Mouse (Mus musculus) 3134 (cell line): Measurements from ENCODE around the gene Masp2.

Source experiments
- DNase-seq: peaks from one replicate; pipeline ENCODE4 v3.0.0-alpha.2; 2011; ENCODE audit warnings: low spot score; ENCODE audit not compliant: insufficient read length; ENCODE audit errors: extremely low read depth

Gene Masp2

DNA sequence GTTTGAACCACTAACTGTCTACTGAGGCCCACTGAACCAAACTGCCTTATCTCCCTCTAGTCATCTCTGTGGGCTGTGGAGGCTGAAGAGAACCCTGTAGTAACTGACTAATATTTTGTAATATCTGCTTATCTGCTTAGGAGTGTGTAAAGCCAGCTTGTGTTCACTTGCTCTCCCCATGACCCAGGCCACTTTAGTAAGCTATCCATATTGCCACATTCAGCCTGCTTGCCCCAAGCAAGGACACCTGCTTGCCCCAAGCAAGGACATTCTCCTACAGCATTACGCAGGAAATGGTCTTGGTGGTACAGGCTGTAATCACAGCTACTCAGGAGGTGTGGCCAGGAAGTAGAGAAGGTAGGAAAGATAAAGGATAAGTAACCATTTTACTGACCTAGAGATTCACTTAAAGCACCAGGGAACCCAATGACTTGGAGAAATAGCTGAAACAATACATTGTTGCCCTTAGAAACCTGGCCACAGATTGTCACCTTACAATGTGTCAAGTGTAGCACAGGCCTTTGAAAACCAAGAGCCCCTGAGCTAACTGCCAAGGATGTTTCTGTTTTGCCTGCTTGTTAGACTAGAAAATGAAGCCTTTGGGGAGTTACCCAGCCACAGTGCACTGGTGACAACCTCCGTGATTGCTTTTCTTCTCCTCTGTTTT, 31.2 kb downstream of the Masp2 start:
- no peak for DNase-seq

DNA sequence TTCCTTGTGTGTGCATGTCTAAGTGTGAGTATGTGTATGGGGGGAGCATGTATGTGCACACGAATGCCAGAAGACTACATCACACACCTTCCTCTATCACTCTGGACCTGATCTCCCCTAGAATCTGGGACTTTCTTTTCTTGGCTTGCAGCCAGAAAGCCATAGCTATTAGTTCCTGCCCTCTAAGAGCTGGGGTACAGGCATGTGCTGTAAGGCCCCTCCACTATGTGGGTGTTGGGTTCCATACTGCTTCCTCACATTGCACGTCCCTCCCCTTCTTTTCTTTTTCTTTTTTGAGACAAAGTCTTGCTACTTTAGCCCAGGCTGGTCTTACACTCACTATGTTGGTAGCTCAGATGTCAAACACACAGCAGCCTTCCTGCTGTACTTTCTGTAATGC, 33.0 kb downstream of the Masp2 start:
- no peak for DNase-seq

DNA sequence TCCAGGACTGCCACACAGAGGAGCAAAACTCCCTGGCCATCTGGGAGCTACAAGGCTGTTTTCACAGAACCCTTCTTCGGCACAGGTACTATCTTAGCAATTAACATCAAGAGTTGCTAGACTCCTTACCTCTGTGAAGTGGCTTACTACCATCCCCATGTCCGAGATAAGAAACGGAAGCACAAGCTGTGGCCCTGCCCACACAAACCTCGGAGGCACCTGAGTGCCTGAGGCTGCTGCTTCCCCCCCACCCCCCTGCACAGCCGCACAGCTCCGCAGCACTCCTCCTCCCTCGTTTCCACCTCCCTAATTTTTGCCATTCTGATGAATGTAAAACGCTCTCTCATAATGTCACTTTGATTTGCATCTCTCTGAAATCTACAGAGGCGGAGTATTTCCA, 35.9 kb downstream of the Masp2 start:
- no peak for DNase-seq

DNA sequence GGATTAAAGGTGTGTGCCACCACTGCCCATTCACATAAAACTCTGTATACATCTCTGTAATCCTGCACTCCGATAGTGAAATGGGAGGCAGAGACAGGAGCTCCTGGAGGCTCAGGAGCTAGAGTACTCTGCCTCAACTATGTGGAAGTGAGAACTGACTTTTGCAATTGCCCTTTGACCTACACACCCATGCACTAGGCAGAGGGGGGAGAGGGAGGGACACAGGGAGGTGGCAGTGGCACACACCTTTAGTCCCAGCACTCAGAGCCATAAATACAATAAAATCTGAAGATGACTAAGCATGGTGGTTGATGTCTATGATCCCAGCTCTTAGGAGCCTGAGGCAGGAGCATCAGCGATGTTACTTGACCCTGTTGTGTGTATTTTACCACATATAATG, 37.1 kb downstream of the Masp2 start:
- DNase-seq: no peak

DNA sequence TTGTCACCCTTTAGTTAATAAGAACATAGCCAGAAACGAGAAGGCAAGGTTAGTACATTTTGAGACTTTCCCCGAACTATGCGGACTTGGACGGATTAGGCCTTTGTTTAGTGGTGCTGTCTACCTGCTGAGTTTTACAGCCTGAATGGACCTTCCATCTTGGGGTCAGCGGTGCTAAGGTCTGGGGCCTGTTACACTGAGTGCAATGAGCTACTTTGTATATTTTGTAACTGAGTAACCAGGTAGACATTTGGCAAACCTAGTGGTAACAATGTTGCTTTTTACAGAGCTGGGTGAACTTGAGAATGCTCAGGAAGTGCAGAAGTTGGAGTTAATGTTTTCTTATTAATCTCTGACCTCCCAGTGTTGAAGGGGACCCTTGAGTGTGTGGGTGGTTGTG, 38.8 kb downstream of the Masp2 start:
- DNase-seq: no peak

DNA sequence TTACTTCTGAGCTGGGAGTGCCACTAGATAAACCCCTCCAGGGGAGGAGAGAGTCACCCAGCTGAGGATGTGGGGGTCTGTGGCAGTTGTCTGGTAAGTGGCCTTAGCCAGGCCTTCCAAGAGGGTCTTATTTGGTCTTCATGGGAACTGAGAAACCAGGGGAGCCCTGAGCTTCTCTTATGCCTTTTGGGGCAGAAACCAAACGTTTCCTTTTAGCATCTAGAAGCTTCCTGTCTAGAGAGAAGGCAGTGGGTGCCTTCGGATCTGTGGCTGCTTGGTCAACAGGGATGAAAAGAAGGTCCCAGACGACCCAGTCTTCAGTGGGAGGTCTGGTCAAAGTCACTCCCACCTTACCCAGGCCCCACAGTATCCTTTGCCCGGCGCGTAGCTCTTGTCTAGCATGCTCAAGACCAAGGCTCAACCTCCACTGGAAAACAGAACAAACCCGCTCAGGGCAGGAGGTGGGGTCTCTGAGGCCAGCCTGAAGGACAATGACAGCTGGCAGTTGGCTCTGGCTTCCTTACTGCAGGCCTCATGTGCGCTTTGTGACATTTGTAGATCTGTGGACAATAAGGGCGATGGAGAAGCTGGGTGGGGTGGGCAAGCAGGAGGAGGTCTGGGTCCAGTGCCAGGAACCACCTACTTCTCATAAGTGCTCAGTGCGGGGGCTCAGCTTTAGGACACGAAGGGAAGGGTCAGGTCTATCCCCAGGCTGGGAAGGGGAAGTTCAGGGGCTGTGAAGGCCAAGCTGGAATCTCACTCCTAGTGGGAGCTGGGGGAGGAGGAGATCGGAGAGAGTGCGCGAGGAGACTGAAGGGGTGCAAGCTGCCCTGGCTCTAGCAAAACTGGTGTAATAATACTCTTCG, 41.2 kb downstream of the Masp2 start, which contains the start of gene Gm572:
Gm572 (plus strand) TSS at position 27 of the 866 bp plus-strand sequence.
- no peak for DNase-seq

DNA sequence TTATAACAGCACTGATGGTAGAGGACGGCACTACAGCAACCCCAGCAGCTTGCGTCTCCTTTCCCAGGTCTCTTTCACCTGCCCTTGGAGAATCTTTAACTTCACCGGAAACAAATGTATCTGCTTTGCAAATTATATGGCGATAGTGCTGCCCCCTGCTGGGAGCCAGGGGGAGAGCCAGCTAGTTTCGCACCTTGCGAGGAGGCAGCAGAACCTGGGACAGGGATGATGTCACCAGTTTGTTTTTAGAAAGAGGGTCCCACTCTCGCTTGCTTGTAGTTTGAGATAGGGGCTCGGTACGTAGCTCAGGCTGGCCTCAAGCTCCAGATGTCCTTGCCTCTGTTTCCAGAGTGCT, 41.8 kb downstream of the Masp2 start:
- DNase-seq: no peak

DNA sequence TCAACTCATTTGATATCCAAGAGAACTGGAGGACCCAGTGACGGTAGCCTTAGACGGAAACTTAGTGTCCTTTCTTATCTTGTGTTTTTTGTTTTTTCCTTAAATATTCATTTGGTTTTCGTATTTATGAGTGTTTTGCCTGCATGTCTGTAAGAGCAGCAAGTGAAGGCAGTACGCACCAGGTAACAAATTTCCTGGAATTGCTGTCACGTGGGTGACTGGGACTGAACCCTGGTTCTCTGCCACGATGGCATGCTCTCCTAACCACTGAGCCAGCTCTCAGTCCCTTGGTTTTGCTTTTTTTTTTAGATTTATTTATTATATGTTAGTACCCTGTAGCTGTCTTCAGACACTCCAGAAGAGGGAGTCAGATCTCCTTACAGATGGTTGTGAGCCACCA, 42.6 kb downstream of the Masp2 start:
- DNase-seq: no peak

DNA sequence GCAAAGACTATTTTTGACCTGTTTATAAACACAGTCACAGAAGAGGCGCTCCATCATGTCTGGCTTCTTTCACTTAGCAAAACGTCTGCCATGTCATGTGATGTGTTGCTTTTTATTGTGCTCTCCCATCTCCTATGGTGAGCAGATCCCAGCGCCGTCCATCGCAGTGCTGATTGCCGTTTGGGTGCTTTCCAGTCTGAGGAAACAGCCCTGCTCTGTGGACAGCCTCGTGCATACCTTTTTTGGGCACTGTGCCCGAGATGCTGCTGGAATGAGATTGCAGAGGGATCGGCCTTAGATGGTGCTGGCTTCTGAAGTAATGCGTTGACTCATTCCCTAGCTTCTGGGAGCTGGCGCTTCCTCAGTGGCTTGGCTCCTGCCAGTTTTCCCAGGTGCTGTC, 44.3 kb downstream of the Masp2 start:
- peak; percentile 82 for DNase-seq

DNA sequence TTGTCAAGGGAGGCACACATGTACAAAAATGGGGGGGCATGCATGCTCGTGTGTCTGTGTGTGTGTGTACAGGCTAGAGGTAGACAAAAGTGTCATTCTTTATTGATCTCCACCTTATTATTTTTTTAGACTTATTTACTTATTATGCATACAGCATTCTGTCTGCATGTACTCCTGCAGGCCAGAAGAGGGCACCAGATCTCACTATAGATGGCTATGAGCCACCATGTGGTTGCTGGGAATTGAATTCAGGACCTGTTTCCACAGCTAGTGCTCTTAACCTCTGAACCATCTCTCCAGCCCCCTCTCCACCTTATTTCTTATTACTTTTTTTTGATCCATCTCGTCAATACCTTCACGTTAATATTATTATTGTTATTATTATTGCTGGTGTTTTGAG, 47.0 kb downstream of the Masp2 start:
- DNase-seq: no peak

DNA sequence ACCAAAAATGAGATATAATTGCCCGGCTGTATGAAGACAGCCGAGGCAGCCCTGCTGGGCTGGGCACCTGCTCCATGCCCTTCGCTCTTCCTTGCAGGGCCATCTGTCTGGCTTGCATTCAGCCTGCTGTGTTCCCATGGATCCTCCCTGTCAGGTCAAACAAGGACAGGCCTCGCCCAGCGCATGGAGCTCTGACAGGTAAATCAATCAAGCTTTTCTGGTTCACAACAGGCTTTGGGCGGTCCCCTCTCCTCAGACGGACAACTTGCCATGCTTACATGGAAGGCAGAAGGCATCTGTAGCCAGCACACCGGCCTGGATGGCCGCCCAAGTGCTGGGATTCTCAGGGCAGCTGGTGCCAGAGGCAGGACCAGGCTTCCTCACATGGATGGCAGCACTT, 48.7 kb downstream of the Masp2 start:
- no peak for DNase-seq

DNA sequence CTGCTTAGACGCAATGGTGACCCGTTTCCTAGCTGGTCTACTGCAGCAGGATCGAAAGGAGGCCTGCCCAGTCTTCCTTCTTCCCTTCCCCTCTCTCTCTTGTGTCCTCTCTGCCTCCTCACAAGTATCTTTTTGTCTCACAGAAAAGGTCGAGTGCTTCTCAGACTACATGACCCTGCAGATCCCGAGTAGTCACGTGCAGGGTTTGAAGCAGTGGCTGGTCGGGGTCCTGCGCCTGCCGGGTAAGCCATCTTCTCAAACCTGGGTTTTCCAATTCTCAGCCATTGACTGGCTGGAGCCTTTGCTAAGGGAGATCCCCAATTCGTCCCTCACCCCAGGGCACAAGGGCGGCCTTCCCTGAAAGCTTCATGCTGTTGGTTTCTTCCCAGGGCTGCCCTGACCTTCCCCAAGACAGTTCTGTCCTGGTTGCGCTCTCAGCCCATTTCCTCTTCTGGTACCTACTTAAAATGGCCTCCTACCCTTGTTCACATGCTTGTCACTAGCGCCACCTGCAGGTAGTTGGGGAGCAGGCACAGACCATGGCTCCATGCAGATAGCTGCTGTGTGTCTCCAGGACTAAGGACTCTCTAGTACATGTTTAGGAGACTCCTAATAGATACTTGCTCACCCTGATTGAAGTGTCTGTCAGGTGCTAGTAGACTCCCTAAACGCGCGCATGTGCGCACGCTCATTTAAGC, 52.5 kb downstream of the Masp2 start:
- DNase-seq: peak; percentile 20

DNA sequence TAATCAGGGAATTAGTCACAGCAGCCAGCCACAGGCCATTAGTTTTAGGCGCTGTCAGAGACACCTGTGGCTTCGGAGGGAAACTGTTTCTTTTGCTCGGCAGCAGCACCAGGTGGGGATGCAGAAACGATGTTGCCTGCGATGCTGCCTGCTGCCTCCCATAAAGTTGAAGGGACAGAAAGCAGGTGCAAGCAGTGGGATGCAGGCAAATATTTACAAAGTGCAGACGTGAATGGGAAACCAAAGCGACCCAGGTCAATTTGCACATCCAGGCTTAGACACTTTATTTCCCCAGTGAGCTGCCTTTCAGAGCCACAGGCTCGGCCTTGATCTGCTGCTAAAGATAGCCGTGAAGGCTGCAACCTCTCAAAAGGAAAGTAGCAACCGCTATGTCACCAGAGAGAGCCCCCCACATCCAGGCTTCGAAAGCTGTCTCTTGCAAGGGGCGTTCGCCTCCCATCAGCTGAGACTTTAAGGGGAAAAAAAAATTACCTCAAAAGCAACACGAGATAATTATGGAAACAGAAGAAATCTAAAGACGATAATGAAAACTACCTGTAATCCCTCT, 54.4 kb downstream of the Masp2 start:
- DNase-seq: no peak

DNA sequence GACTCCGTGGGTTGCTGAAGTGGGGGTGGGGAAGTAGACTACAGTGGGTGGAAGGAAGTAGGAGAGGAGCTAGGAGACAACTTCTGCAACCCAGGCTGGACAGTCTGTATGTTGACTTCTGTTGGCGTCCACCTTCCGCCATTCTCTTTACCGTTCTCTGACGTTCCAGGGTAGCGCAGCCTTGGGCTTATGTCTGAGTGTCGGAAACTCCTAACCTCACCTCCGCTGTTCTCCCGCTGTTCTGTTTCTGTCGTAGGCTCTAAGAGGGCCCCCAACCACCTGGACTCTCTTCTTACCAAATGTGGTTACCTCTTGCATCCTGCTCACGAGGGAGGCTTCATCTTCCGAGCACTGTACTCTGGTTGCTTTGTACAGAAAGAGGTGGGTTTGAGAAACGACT, 55.4 kb downstream of the Masp2 start:
- DNase-seq: no peak

DNA sequence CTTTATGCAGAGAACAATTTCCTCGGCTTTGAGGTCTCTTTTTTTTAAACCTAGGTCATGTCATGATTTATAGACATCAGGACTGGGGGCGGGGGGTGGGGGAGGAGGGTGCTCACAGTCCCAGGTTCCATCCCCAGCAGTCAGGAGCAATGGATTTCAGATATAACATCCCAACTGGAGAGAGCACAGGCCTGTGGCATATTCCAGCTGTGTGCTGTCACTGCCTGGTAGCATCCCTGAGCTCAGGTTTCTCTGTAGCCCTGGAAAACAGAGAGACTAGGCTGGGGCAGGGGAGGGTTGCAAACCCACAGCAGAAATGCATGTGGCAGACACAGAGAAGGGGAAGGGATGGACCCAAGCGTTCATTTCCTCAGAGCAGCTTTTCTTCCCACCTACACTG, 57.8 kb downstream of the Masp2 start:
- DNase-seq: no peak

DNA sequence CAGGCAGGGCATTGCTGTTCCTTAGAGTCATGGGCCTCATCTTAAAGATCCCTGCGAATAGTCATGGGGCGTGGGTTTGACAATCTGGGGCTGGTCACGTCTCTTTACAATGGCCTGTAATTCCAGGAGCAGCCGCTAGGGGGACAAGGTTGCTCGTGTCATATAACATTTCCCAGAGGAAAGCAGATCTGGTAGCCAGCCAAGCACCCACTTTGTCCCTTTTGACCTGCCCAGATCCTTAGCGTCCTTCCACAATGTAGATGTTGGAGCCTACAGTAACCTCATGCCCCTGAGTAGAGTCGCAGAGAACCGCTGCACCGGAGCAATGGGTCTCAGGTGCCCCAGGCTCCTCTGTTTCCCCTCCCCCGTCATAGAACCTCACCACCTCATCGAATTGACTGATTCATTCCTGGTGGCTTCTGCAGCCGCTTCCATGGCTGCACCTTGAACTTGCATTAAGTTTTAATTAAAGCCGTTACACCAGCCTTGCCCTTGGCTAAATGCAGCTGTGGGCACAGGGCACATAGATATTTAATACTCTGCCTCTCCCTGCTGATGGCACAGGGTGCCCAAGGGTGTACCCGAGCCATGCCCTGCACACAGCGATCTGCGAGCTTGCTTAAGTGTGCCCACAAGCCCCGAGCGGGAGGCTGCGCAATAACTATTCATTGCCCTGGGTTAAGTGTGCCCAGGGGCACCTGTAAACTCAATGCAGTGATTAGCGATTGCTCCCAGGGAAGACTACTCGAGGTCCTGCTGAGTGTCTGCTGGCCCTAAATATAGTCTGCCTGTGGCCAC, 60.0 kb downstream of the Masp2 start:
- no peak for DNase-seq

DNA sequence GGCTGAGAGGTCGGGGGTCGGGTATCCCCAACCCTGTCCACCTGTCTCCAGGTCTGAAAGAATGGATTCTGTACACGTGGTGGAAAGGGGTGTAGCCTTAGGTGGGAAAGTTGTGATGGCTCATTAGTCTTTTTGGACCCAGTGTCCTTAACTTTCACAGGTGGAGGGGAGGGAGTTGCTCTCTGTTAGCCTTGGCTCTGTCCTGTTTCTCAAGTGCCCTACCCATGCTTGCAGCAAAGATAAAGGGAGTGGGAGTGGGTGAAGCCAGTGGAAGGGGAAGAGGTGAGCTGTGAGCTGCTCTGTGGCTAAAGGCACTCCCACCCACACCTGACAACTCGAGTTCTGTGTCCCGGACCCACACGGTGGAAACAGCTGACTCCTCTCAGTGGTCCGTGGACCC, 61.0 kb downstream of the Masp2 start:
- DNase-seq: no peak

DNA sequence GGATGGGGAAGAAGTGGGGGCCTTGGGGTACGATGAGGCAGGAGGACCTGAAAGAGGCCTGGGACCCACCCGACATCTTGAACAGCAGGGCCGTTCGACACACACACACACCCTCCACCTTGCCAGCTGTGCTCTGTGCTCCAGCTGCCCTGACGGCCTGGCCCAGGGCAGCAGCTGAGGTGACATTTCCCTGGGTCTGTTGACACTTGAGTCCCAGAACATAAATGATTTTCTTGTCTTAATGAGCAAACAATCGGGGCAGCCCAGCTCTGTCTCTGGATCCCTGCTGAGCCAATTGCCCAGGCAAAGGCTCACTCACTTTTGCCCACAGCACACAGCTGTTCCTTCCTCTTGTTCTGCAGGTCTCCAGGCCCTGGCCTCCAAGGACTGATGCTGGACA, 61.7 kb downstream of the Masp2 start:
- no peak for DNase-seq
